Mouse (Mus musculus): Measurements from ENCODE around the gene Heg1. TPM values are rescaled to one million over a fixed set of nuclear protein-coding genes. Genes with fewer than 3 reads are reported as not detected.
A peak's percentile ranks its signal among the peaks of the same experiment; 100 is the strongest.

The Heg1 gene
- total RNA-seq, 2 experiments from 2014 or later = 30.4 to 43.3 TPM

GRCm38 (mm10) chr16:33681661-33682060 is 2.5 kb upstream of the Heg1 start:
- H3K4me3 ChIP-seq = no peak overlapping the region
- DNase-seq = no peak
- peak overlapping the region; percentile 96 for H3K27ac ChIP-seq
- no peak for TF ChIP-seq CTCF (IDR thresholded peaks at IDR 0.05)
- intact Hi-C loops (cut with DNase I) = no loop called here

GRCm38 (mm10) chr16:33682651-33683050 is 1.5 kb upstream of the Heg1 start:
- TF ChIP-seq CTCF (IDR thresholded peaks at IDR 0.05) = no peak
- no peak for DNase-seq
- H3K27ac ChIP-seq = peak overlapping the region; percentile 96
- no peak overlapping the region for H3K4me3 ChIP-seq
- intact Hi-C loops (cut with DNase I) = no loop called here

- Histone ChIP-seq H3K27ac (peak overlapping the region; percentile 96), H3K4me3 (peak overlapping the region; percentile 96)
- no peak for TF ChIP-seq CTCF (IDR thresholded peaks at IDR 0.05)
- intact Hi-C loops (cut with DNase I) = loop anchor here (2.0 kb wide), 1 partner anchor 123 kb away; no protein-coding TSS in a partner anchor
- peak; percentile 72 for DNase-seq
These were observed 686 bp upstream of the Heg1 start for GRCm38 (mm10) chr16:33683206-33684161.

GRCm38 (mm10) chr16:33684703-33685701 is 832 bp downstream of the Heg1 start:
- 0 out of 2 replicates have a peak, but pooled peaks have one; percentile 29 for TF ChIP-seq CTCF (IDR thresholded peaks at IDR 0.05)
- no peak for DNase-seq
- Histone ChIP-seq H3K4me3 (peak overlapping the region; percentile 96), H3K27ac (peak overlapping the region; percentile 96)
- intact Hi-C loops (cut with DNase I) = loop anchor here (2.0 kb wide), 1 partner anchor 124 kb away; no protein-coding TSS in a partner anchor

- H3K27ac ChIP-seq = peak overlapping the region; percentile 96
- no peak for TF ChIP-seq CTCF (IDR thresholded peaks at IDR 0.05)
- no peak for DNase-seq
- H3K4me3 ChIP-seq = peak overlapping the region; percentile 96
- intact Hi-C loops (cut with DNase I) = no loop called here
These were observed 1.9 kb downstream of the Heg1 start for GRCm38 (mm10) chr16:33686056-33686455.

- intact Hi-C loops (cut with DNase I) = no loop called here
- Histone ChIP-seq H3K27ac (peak overlapping the region; percentile 96), H3K4me3 (peak overlapping the region; percentile 96)
- no peak for DNase-seq
- no peak for TF ChIP-seq CTCF (IDR thresholded peaks at IDR 0.05)
These were observed 3.6 kb downstream of the Heg1 start for GRCm38 (mm10) chr16:33687724-33688123.

- TF ChIP-seq CTCF (IDR thresholded peaks at IDR 0.05) = no peak
- no peak for DNase-seq
- intact Hi-C loops (cut with DNase I) = no loop called here
- peak overlapping the region; percentile 47 for H3K4me3 ChIP-seq
- peak overlapping the region; percentile 63 for H3K27ac ChIP-seq
These were observed 7.0 kb downstream of the Heg1 start for GRCm38 (mm10) chr16:33690975-33691747.

- intact Hi-C loops (cut with DNase I) = no loop called here
- DNase-seq = no peak
- H3K27ac ChIP-seq = peak overlapping the region; percentile 63; the same call in 1 of the 2 replicates
- H3K4me3 ChIP-seq = no peak overlapping the region
- TF ChIP-seq CTCF (IDR thresholded peaks at IDR 0.05) = no peak
These were observed 9.4 kb downstream of the Heg1 start for GRCm38 (mm10) chr16:33693553-33693952.

GRCm38 (mm10) chr16:33696811-33697575 is 12.8 kb downstream of the Heg1 start:
- H3K27ac ChIP-seq = peak overlapping the region; percentile 87
- DNase-seq = peak; percentile 58
- intact Hi-C loops (cut with DNase I) = no loop called here
- H3K4me3 ChIP-seq = peak overlapping the region; percentile 50
- TF ChIP-seq CTCF (IDR thresholded peaks at IDR 0.05) = no peak

- TF ChIP-seq CTCF (IDR thresholded peaks at IDR 0.05) = no peak
- no peak for DNase-seq
- peak overlapping the region; percentile 87 for H3K27ac ChIP-seq
- peak overlapping the region; percentile 50 for H3K4me3 ChIP-seq
- intact Hi-C loops (cut with DNase I) = no loop called here
These were observed 13.6 kb downstream of the Heg1 start for GRCm38 (mm10) chr16:33697576-33698276.

Data from gastrocnemius, adult 2 months (tissue).